Mouse (Mus musculus) G1E-ER4 (cell line): Measurements from ENCODE around the gene Chmp2b. TPM values are rescaled to one million over a fixed set of nuclear protein-coding genes. Genes with fewer than 3 reads are reported as not detected.

Source experiments
- GATA1 ChIP-seq: IDR thresholded peaks from one replicate; pipeline ENCODE4 v1.8.0; 2012; ENCODE audit warnings: low read length, inconsistent platforms
- polyA plus RNA-seq: library from polyadenylated mRNA; stranded (reverse); fragments of >175 nt; gene quantifications from 2 replicates; pipeline ENCODE4 v1.2.3, GENCODE M21; 2012

The Chmp2b gene
- 18.9 and 30.1 TPM in 2 replicates for polyA plus RNA-seq

GRCm38 (mm10) chr16:65561963-65562863 lies at the start of gene Chmp2b:
Chmp2b (minus strand) TSS chr16:65562726.
- no peak for TF ChIP-seq GATA1

- TF ChIP-seq GATA1: no peak
These were observed 49.2 kb upstream of the Chmp2b start for GRCm38 (mm10) chr16:65611678-65612077.

GRCm38 (mm10) chr16:65600798-65601197 lies 38.3 kb upstream of the Chmp2b start:
- TF ChIP-seq GATA1: no peak

GRCm38 (mm10) chr16:65586111-65586865 lies 23.8 kb upstream of the Chmp2b start:
- no peak for TF ChIP-seq GATA1

- TF ChIP-seq GATA1: no peak
These were observed 23.2 kb upstream of the Chmp2b start for GRCm38 (mm10) chr16:65585699-65586098.

- no peak for TF ChIP-seq GATA1
These were observed 14.9 kb upstream of the Chmp2b start for GRCm38 (mm10) chr16:65577298-65578029.

- TF ChIP-seq GATA1: no peak
These were observed 6.3 kb upstream of the Chmp2b start for GRCm38 (mm10) chr16:65568853-65569252.

- no peak for TF ChIP-seq GATA1
These were observed 2.4 kb upstream of the Chmp2b start for GRCm38 (mm10) chr16:65564951-65565350.

GRCm38 (mm10) chr16:65564306-65564705 lies 1.8 kb upstream of the Chmp2b start:
- TF ChIP-seq GATA1: no peak

- TF ChIP-seq GATA1: no peak
These were observed 309 bp upstream of the Chmp2b start for GRCm38 (mm10) chr16:65562864-65563206.

- TF ChIP-seq GATA1: no peak
These were observed 1.2 kb downstream of the Chmp2b start for GRCm38 (mm10) chr16:65560996-65561962.

GRCm38 (mm10) chr16:65559591-65559990 lies 2.9 kb downstream of the Chmp2b start:
- no peak for TF ChIP-seq GATA1

- no peak for TF ChIP-seq GATA1
These were observed 5.2 kb downstream of the Chmp2b start for GRCm38 (mm10) chr16:65557369-65557768.

- no peak for TF ChIP-seq GATA1
These were observed 8.3 kb downstream of the Chmp2b start for GRCm38 (mm10) chr16:65554267-65554666.

GRCm38 (mm10) chr16:65550814-65551213 lies 11.7 kb downstream of the Chmp2b start:
- TF ChIP-seq GATA1: no peak
